Mouse (Mus musculus) right cerebral cortex, postnatal 25 days (tissue): ENCODE data around the gene Hnrnpa0.

ENCODE experiments used
- DNase-seq: peaks from one replicate; pipeline ENCODE4 v3.0.0; 2022

Gene Hnrnpa0

DNA sequence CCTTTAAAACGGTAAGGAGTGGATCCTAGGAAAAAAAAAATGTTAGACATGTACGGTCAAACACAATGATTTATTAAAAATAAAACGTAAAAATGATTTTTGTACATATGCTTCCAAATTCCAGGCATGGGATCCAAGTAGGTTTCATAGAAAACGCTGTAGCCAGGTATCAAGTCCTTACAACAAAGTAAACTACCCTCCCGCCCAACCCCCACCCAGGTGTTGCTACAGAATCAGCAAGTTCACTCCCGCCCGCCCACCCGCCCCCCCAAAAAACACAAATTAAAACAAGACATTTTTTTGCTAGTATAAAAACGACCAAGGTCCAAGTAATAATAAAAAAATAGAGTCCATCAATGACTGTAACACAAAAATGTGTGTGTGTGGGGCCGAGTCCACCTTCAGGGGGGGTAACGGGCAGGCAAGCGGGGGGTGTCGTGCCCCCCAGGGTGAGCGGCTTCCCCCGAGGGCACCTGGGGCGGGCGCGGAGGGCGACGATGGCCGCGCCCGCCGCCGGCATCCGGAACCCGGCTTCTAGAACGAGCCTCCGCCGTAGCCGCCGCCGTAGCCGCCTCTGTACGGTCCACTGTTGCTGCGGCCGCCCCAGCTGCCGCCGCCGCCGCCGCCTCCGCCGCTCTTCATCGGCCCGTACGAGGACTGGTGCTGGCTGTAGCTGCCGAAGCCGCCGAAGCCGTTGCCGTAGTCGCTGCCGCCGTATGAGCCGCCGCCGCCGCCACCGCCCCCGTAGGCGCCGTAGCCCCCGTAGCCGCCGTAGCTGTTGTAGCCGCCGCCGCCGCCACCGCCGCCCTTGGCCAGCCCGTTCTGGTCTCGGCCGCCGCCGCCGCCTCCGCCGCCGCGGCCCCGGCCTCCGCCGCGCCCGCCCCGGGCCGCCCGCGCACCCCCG lies 1.2 kb downstream of the Hnrnpa0 start:
- no peak for DNase-seq

DNA sequence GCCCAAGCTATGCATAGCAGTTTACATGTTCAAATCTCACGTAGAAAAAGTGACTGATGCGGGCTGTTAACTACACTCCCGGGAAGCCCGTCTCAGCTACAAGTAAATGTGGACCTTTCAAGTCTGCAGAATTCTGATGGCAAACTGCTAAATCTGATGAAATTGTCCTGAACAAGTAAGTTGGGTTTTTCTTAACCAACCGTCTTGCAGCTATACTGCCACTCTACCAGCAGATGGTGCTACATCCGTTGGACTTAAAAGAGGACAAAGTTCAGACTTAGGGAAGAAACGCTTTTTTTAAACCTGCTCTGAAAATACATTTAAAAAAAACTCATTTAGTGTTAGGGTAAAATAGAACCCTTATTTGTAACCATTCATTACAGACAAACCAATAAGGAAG lies 2.2 kb downstream of the Hnrnpa0 start:
- no peak for DNase-seq

DNA sequence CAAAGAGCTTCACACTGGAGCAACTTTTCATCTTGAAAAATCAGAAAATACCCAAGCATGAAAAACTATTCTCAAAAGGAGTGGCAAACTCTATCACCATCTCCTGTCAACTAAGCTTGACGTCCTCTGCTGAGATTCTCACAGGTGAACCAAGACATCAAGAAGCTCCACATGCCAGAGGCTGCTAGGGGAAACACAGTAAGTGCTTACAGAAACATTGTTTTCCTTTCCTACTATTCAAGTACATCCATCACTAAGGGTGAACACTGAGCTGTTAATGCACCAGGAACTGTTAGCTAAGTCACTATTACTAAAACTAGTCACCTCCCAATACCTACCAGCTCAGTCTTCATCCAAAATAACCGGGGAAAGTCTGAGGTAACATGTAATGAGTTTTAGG lies 3.4 kb downstream of the Hnrnpa0 start:
- no peak for DNase-seq

DNA sequence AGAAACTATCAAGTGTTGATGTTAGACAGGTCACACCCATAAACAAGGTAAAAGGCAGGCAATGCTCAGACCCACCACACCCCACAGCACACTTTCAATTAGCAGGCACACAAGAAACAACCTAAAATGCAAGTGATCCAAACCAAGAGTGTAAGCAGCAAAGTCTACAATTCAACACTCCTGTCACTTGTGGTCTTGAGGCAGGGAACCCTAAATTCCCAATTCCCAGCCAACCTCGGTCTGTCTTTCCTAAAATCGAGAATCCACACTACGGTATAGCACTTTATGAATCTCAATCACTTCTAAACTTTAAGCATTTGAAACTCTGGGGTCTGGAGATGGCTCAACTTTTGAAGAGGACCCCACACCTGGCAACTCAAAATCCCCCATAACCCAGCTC lies 4.1 kb downstream of the Hnrnpa0 start:
- no peak for DNase-seq

DNA sequence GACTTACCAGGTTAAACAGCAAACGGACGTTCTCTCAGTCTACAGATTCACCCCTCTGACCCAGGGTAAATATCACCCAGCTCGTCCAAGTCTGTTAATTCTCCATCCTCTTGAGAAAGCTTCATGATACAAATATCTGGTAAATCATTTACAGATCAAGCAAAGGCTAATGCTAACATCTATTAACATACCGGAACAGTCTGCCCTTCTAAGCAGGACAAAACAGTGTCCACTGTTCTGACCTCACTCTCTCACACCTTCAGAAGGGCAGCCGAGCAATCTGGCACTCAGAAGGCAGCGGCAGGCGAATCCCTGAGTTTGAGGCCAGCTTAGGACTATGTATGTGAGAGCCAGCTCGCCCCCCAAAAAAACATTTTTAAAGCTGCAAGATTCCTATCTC lies 5.0 kb downstream of the Hnrnpa0 start:
- DNase-seq: no peak

DNA sequence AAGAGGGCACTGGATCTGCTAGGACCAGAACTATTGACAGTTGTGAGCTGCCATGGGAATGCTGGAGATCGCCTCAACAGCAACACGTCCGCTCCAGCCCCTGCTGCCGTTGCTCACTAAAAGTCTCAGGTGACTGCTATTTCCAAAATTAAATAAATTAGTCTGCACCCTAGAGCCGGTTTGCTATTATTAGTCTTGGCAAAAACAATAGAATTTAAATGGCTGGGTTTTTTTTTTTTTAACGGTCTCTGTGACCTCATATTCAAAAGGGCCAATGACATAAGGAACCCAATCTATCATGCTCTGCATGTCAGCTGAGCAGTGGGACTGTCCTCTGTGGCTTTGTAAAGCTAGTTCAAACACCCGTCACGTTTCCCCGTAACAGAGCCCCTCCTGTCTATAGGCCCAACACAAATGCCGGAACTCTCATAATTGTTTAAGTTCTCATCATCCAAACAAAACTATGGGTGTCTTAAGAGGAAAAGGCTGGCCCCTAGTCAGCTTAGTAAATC lies 5.5 kb downstream of the Hnrnpa0 start:
- no peak for DNase-seq

DNA sequence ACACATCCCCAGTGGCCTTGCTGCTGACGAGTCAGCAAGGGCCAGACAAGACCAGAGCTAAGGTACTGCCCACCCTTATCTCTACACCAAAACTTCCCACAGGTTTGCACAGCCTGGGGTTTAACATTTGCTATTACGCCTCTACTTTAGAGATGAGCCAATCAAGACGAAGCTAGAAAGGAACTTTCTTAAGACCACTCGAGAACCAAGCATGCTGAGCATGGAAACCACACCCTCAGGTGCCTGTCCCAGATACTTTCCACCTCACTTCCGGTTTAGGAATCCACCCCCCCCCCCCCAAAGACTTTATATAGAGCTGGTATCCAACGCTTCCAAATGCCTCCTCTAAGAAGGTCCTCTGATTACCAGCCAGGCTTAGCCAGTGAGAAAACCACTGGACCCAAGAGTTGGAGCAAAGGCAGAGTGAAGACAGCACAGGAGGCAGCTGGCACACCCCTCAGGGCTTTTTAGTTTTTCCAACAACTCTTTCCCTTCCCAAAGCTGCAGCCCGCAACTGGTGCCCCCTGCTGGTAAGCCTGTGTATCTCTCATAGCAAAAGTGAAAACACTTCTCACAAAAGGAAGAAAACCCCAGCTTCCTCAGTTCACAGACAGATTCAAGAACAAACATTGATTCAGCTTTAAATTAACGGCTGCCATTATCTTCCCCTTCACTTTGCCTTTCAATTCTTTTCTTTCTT lies 10.9 kb downstream of the Hnrnpa0 start:
- peak; percentile 35 for DNase-seq

DNA sequence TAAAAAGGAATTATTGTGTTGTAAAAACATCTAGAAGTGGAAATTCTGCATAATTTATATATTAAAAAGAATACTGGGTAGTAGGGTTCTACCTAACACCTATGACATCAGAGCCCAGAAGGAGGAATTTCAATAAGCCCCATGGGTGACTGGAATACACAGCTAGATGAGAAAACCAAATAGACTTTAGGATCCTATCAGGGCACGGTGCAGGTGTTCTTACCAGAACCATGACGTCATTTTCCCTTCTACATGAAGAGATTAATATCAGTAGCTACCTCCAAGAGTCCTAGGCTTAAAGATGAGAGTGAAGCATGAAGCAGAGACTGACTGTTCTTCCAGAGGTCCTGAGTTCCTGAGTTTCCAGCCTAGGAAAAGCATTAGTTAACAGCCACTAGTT lies 11.6 kb downstream of the Hnrnpa0 start:
- DNase-seq: no peak

DNA sequence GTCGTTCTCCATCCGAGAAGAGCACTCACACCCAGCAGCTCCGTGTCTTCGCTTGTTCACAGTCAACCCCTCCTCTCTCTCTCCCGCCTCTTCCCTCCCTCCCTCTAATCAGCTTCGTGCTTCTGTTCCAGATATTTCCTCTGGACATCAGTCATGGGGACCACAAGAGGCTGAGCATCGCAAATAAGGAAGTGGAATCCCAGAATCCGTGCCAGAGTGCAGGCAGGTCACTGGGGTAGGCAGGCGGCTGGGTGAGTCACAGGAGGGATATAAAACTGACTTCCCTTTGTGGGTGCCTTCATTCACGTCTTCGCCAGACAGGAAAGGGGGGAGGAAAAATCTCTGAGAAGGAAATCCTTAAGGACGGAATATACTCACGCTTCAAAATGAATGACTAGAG lies 13.1 kb downstream of the Hnrnpa0 start:
- no peak for DNase-seq

DNA sequence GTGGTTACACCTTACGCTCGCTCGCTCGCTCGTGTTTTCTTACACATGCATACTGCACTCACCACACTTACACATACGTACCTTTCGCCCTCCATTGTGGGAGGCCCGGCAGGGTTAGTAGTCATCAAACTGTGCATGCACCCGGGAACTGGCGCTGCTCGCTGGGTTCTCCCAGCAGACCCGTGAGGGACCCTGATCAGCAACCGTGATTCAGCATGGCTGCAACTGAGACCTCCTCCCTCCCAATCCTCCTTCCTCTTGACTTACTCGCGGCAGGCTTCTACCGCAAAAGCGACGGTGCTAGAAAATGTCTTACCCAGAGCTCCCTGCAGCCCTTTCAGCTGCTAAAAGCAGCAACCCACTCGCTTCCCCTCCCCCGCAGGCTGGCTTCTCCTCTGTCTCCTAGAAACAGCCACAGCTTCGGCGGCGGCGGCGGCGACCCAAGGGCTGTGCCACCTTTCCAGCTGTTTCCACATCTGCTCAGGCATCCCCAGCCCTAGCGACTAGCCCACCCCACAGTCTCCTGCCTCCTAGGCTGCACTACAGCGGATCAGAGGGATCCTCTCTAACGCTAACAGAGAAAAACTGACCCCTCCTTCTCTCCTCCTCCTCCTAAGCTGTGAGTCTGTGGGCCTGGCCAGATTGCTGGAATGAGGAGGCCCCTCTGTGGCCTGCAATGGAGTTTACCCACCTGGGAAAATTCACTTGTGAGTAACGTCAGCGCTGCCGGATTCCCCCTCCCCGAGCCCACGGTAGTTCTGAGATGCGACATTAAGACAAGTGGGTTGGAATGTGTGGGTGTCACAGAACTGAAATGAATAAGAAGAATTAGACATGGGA lies 15.1 kb downstream of the Hnrnpa0 start, which contains the start of gene Klhl3:
TSS of gene Klhl3 (minus strand) at position 532 of the 840 bp plus-strand sequence.
- DNase-seq: peak; percentile 80

DNA sequence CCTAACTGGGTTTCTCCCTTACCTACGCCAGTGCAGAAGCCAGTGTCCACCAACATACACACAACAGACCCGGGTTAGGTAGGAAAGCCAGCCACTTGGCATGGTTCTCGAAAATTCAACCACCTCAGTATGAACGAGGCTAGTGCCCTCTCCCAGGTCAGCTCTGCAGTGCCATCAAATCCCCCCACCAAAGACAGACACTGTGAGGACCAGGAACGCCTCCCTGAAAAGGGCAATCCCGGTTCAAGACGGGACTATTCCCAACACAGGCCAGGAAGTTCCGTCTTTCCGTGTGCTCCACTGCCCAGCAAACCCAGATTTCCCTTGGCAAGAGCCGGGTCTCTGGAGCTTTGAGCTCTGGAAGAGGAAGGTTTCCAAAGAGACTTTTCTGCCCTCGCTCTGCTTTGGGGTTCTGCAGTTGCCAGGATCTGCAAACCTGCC lies 15.7 kb downstream of the Hnrnpa0 start:
- no peak for DNase-seq

DNA sequence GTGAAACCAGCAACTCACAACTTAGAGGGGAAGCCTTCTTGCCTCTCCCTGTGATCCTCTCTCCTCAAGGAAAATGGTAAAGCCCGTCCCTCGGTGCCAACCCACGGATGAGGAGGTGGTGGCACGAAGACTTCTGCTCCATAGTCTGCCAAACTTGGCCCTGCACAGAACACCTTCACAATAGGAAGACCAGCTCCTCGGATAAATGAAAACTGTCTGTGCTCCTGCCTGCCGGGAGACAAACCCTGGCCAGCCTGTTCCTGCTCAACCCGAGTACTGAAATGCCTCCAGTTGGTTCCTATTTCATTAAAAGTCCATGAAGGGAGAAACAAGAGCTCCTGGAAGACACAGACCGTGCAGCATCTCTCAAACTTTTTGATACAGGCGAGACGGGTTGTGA lies 16.2 kb downstream of the Hnrnpa0 start:
- DNase-seq: peak; percentile 58

DNA sequence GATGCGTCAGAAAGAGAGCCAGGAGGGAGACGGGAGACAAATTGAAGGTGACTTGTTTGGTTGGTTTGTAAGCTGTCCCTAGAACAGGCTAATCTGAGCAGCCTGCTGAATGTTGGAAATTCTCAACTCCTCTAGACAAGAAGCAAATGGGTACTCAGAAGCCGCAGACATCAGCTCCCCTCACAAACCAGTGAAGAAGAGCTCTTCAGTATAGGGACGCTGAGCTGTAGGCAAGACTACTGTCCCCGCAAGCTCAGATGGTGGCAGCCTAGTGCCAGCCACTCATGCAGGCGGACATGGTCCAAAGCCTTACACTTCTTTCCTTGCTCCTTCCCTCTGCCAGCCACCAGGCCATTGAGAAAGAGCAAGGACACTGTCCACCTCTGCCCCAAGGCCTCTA lies 17.1 kb downstream of the Hnrnpa0 start:
- DNase-seq: peak; percentile 41

DNA sequence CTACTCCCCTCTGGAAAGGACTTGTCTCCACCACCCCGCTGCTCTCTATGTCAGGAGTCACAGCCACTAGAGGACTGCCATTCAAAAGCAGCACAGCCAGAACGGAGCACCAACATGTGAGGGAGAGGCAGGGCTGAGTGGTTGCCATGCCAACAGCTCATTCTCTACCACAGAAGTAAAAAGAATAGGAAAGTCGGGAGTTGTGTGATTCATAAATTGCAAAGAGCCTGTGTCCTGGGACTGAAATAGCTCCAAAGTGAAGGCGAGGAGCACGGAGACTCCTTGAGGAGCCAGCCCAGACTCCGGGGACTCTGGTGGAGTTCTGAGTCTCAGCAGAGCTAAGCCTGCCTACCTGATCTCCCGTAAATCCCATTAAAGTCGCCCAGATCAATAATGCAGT lies 37.7 kb downstream of the Hnrnpa0 start:
- peak; percentile 69 for DNase-seq

DNA sequence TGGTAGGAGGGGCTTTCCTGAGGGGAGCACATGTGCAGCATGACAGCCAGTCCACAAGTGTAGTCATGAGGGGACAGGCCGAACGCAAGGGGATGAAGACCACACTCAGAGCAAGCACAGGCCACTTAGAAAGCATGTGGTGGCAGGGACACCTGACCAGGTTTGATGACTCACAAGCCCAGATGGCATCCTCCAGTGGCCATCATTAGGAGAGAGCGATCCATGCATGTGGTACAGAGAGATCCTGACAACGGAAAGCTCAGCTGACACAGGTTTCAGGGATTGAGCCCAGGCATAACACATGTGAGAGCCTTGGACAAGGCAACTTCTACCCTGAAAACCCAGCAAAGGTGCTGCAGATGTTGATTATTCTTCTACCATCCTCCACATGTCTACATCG lies 44.0 kb downstream of the Hnrnpa0 start:
- DNase-seq: no peak

DNA sequence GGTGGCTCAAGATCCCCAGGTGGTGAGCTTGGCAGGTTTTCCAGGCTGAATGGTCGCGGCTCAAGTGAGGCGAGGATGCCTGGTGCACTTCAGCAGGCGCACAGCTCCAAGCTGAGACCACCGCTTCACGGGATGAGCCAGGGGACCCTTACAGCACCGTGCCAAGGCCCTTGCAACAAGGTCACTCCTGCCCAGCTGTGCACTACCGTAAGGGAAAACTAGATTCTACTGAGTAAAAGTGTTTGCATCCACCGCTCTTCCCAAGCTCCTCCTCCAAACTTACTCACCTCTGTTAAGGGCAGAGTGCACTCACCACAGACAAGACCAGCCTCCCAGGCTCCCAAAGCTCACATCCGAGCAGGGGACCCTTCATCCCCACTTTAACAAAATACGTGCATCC lies 44.8 kb downstream of the Hnrnpa0 start:
- DNase-seq: no peak

DNA sequence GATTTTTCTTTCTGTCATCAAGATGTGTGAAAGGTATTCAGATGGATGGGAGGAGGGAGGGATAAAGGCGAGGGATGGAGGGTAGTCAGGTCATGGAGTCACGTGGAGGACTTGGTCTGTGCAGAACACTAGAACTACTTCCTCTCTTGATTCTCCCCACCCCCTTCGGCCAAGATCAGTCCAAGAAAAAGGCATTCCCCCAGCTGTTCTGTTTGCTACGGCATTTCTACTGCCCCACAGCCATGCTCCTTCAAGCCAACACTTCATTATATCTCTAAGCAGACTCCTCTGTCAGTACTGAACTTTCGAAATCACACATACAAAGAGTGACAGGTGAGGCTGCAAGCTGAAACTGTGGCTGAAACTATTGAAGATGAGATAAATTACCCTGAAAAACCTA lies 45.3 kb downstream of the Hnrnpa0 start:
- DNase-seq: no peak

DNA sequence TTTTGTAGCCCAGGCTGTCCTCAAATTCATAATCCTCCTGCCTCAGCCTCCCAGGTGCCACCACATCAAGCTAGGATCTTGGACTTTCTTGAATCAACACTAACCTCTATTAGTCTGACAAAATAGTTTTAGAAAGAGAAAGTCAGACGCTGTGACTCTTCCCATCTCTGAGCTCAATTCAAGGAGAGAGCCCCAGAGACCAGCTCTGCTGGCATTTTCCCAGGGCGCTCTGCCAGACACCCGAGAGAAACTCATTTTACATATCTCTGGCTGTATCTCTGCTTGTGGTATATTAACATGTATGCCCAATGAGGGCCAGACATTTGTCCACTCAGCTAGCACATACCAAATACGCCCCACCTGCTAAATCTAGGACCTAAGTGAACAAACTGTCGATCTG lies 50.0 kb downstream of the Hnrnpa0 start:
- DNase-seq: no peak
